Mouse (Mus musculus): Measurements from ENCODE around the gene Haspin. TPM values are rescaled to one million over a fixed set of nuclear protein-coding genes. Genes with fewer than 3 reads are reported as not detected.

The Haspin gene
- polyA plus RNA-seq, 2 experiments, result 6.1 to 11.2 TPM

DNA sequence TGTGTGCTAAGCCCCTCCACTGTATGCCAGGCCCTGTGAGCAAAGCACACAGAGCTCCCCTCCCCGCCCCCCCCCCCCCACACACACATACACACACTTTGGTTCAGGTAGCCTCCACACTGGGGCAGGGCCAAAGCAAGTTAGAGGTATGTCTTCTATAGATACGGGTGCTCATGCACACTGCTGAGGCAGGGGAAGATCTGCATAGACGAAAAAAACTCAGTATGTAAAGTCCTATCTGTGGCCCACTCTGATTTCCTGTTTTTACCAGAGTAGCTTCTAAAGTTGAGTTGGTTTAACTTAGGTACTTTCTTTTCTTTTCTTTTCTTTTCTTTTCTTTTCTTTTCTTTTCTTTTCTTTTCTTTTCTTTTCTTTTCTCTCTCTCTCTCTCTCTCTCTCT, 32.8 kb downstream of the Haspin start:
- no peak for TF ChIP-seq POLR2A (IDR thresholded peaks at IDR 0.05; ENCODE audit: borderline replicate concordance, extremely low read depth, insufficient read depth, insufficient read length)
- WGBS, result 58% methylated on average over 3 of the region's 3 CpGs
- no peak overlapping the region for H3K27ac ChIP-seq (replicated peaks; ENCODE audit: low read depth, low read length)

DNA sequence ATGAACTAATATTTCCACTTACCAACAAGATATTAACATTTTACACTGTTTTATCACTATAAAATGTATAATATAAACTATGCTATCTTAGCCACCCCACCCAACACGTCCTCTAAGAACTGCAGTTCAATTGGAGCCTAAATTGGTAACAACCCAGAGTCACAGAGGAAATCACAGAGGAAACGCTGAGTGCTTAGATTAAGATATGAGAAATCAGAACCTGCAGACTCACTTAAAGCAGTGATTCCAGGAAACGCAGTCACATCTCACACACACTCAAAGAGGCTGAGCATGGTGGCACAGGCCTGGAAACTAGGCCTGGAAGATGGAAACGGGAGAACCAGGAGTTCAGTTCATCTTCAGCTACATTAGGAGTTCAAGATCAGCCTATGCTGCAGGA, 36.8 kb downstream of the Haspin start:
- Histone ChIP-seq H3K4me2 (replicated peaks; ENCODE audit: low read depth, low read length, severe bottlenecking) (no peak overlapping the region), H3K36me3 (ENCODE audit: control insufficient read depth, insufficient read depth, low read length) (no peaks in the 10 kb centered on the region), H3K4me1 (ENCODE audit: control insufficient read depth, insufficient read depth, low read length) (no peaks in the 10 kb centered on the region), H3K9ac (ENCODE audit: low read depth, low read length, severe bottlenecking) (no peak overlapping the region), H3K4me3 (replicated peaks; ENCODE audit: low read length) (no peak overlapping the region), H3K9me3 (ENCODE audit: control insufficient read depth, low read length) (no peaks in the 10 kb centered on the region), H3K27ac (replicated peaks; ENCODE audit: low read depth, low read length) (no peak overlapping the region), H3K27me3 (ENCODE audit: control insufficient read depth, insufficient read depth, low read length) (no peaks in the 10 kb centered on the region)
- ATAC-seq (ENCODE audit: low FRiP score, low read depth) (no peak), DNase-seq (ENCODE audit: low spot score) (no peak)
- WGBS, result 82% methylated on average over 4 of the region's 4 CpGs
- no peak for TF ChIP-seq POLR2A (IDR thresholded peaks at IDR 0.05; ENCODE audit: borderline replicate concordance, extremely low read depth, insufficient read depth, insufficient read length)

More for the DNA sequence above, 32.8 kb downstream of the Haspin start:
- H3K4me2 ChIP-seq (replicated peaks; ENCODE audit: low read depth, low read length, severe bottlenecking), result no peak overlapping the region
- no peaks in the 10 kb centered on the region for H3K27me3 ChIP-seq (ENCODE audit: control insufficient read depth, insufficient read depth, low read length)
- H3K9me3 ChIP-seq (ENCODE audit: control insufficient read depth, low read length), result no peaks in the 10 kb centered on the region
- no peak overlapping the region for H3K9ac ChIP-seq (ENCODE audit: low read depth, low read length, severe bottlenecking)
- ATAC-seq (ENCODE audit: low FRiP score, low read depth) (no peak), DNase-seq (ENCODE audit: low spot score) (no peak)
- H3K4me1 ChIP-seq (ENCODE audit: control insufficient read depth, insufficient read depth, low read length), result no peaks in the 10 kb centered on the region
- H3K36me3 ChIP-seq (ENCODE audit: control insufficient read depth, insufficient read depth, low read length), result no peaks in the 10 kb centered on the region
- no peak overlapping the region for H3K4me3 ChIP-seq (replicated peaks; ENCODE audit: low read length)

DNA sequence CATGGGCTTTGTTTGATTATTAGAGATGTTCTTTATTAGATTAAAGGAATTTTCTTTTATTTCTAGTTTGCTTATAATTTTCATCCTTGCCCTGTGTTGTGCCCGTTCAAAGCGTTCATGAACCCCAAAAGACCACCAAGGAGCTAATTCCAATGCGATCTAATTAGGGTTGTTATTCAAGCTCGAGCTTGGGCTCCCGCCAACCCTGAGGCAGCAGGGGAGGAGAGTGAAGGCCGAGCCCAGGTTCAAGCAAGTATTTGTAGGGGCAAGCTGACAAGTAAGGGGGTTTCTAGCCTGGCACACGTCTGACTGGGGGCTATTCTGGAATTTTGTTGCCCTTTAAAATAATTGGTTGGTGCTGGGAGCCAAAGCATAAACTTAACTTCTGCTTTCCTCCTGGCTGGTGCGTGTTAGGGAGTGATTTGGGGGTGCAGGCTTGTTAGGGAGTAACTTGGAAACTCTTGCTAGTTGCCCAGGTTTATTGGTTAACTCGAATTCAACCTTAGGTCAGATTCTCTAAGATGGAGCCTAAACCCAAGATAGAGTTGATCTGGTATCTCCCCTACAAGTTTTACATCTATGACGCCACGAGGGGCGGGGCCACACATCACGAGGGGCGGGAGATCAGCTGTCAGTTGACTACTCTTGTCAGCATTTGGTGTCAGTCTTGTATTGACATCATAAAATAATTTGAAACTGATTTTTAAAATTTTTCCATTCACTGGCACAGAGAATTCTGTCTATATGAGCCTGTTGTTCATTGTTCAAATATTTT, 37.9 kb downstream of the Haspin start:
- H3K9ac ChIP-seq (ENCODE audit: low read depth, low read length, severe bottlenecking), result no peak overlapping the region
- H3K4me1 ChIP-seq (ENCODE audit: control insufficient read depth, insufficient read depth, low read length), result no peaks in the 10 kb centered on the region
- no peak for TF ChIP-seq POLR2A (IDR thresholded peaks at IDR 0.05; ENCODE audit: borderline replicate concordance, extremely low read depth, insufficient read depth, insufficient read length)
- H3K4me3 ChIP-seq (replicated peaks; ENCODE audit: low read length), result no peak overlapping the region
- no peak overlapping the region for H3K4me2 ChIP-seq (replicated peaks; ENCODE audit: low read depth, low read length, severe bottlenecking)
- H3K36me3 ChIP-seq (ENCODE audit: control insufficient read depth, insufficient read depth, low read length), result no peaks in the 10 kb centered on the region
- DNase-seq (ENCODE audit: low spot score) (no peak), ATAC-seq (ENCODE audit: low FRiP score, low read depth) (no peak)
- WGBS, result 58% methylated on average over 14 of the region's 14 CpGs
- no peaks in the 10 kb centered on the region for H3K27me3 ChIP-seq (ENCODE audit: control insufficient read depth, insufficient read depth, low read length)
- H3K9me3 ChIP-seq (ENCODE audit: control insufficient read depth, low read length), result no peaks in the 10 kb centered on the region
- no peak overlapping the region for H3K27ac ChIP-seq (replicated peaks; ENCODE audit: low read depth, low read length)

DNA sequence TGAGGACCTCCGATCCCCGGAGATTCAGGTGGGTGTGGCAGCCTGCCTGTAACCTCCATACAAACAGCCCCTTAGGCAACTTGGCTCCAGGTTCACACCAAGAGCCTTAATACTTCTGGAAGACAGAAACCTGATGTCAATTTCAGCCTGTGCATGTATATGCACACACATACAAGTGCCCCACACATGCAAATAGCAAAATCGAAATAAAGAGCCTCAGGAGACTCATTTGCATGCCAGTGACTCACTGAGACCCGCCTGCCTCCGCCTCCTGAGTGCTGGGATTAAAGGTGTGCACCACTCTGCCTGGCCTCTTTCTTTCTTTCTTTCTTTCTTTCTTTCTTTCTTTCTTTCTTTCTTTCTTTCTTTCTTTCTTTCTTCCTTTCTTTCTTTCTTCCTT, 39.2 kb downstream of the Haspin start:
- WGBS, result 44% methylated on average over 5 of the region's 5 CpGs
- no peak overlapping the region for H3K27ac ChIP-seq (replicated peaks; ENCODE audit: low read depth, low read length)
- no peak overlapping the region for H3K4me2 ChIP-seq (replicated peaks; ENCODE audit: low read depth, low read length, severe bottlenecking)
- ATAC-seq (ENCODE audit: low FRiP score, low read depth) (no peak), DNase-seq (ENCODE audit: low spot score) (no peak)
- H3K36me3 ChIP-seq (ENCODE audit: control insufficient read depth, insufficient read depth, low read length), result no peaks in the 10 kb centered on the region
- H3K27me3 ChIP-seq (ENCODE audit: control insufficient read depth, insufficient read depth, low read length), result no peaks in the 10 kb centered on the region
- H3K9ac ChIP-seq (ENCODE audit: low read depth, low read length, severe bottlenecking), result no peak overlapping the region
- H3K4me1 ChIP-seq (ENCODE audit: control insufficient read depth, insufficient read depth, low read length), result no peaks in the 10 kb centered on the region
- no peak overlapping the region for H3K4me3 ChIP-seq (replicated peaks; ENCODE audit: low read length)
- no peak for TF ChIP-seq POLR2A (IDR thresholded peaks at IDR 0.05; ENCODE audit: borderline replicate concordance, extremely low read depth, insufficient read depth, insufficient read length)
- H3K9me3 ChIP-seq (ENCODE audit: control insufficient read depth, low read length), result no peaks in the 10 kb centered on the region

DNA sequence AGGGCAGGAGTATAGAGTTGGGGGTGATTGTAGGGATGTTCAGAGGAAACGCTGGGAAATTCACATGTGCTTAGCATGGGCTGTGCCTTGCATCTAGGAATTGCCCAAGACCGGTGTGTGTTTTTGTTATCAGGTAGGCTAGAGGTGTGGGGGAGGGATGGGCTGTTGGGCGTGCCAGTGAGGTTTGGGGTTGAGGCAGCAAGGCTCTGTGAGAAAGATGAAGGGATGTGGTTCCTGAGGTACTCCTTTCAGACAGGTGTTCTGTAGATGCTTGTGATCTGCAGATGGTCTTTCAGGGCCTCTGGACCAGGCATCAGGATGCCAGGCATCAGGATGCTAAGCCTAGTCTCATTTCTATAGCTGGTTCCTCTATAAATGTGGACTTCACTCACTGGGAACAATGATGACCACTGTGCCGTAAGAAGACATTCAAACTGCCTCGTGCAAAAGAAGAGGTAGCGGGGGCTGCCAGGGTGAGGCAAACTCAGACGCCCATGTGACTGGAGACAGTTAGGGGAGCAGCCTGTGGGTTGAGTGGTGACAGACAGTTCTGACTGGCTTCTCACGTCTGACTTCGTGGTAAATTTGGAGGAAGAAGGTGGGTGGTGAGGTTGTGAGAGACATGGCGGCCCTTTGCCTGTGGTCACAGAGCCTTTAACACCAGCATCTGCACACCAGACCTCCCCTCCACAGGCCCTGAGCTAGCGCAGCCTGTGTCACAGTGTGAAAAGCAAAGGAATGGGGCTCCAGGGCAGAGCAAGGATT, 43.7 kb downstream of the Haspin start:
- 76% methylated on average over 11 of the region's 11 CpGs for WGBS
- TF ChIP-seq POLR2A (IDR thresholded peaks at IDR 0.05; ENCODE audit: borderline replicate concordance, extremely low read depth, insufficient read depth, insufficient read length), result no peak
- Histone ChIP-seq H3K4me2 (replicated peaks; ENCODE audit: low read depth, low read length, severe bottlenecking) (no peak overlapping the region), H3K36me3 (ENCODE audit: control insufficient read depth, insufficient read depth, low read length) (no peaks in the 10 kb centered on the region), H3K9ac (ENCODE audit: low read depth, low read length, severe bottlenecking) (no peak overlapping the region), H3K4me1 (ENCODE audit: control insufficient read depth, insufficient read depth, low read length) (no peaks in the 10 kb centered on the region), H3K4me3 (replicated peaks; ENCODE audit: low read length) (no peak overlapping the region), H3K27ac (replicated peaks; ENCODE audit: low read depth, low read length) (no peak overlapping the region), H3K27me3 (ENCODE audit: control insufficient read depth, insufficient read depth, low read length) (no peaks in the 10 kb centered on the region), H3K9me3 (ENCODE audit: control insufficient read depth, low read length) (no peaks in the 10 kb centered on the region)
- DNase-seq (ENCODE audit: low spot score) (no peak), ATAC-seq (ENCODE audit: low FRiP score, low read depth) (no peak)

Measured in limb, embryonic 14.5 days (tissue).